Mouse (Mus musculus) megakaryocyte-erythroid progenitor cell, adult 5 weeks (primary cell): ENCODE data around the gene Vmn1r87. TPM values are rescaled to one million over a fixed set of nuclear protein-coding genes. Genes with fewer than 3 reads are reported as not detected.

Experiments used
- polyA plus RNA-seq: library from polyadenylated mRNA; stranded (reverse); fragments of >175 nt; gene quantifications from 2 replicates; pipeline ENCODE4 v1.2.3, GENCODE M21; 2012

The Vmn1r87 gene
- polyA plus RNA-seq: 0.02 TPM in 1 of 2 replicates, not detected in the other

DNA sequence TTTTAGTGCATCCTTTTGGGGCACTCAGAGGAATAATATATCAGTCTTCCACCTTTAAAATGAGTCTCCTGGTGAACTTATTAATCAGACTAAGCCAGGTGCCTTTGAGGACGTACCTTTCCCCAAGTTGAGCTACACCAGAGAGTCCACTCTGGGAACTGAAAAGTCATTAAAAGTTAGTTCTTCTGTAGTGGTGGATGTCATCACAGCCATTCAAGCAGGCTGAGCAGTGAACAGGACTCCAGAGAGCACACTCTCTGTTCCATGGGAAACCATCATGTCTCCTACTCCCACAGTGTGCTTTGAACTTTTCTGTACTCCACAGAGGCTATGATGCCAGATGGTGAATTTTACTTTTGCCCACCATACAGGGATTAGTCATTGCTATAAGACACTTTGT, at the start of gene Vmn1r87:
Gene Vmn1r87, minus strand, starts transcription at position 101 of the 400 bp plus-strand sequence.

DNA sequence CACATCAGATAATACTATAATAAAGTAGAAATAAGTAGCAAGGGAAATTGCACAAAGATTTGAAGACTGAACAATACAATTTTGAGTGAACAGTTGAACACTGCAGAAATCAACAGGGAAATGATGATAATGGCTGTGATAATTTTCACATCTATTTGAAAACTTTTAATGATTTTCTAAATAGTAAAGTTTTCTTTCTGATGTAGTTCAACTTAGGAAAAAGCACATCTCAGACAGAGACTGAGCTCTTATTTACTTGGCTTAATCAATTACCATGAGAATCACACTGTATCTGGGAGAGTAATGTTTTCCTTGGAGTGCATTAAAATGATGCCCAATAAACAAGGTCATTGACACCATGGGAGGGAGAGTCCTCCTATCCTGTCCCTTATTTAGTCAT, 19.3 kb upstream of the Vmn1r87 start, which contains the start of gene Vmn1r88:
Gene Vmn1r88, plus strand, starts transcription at position 301 of the 400 bp plus-strand sequence.

DNA sequence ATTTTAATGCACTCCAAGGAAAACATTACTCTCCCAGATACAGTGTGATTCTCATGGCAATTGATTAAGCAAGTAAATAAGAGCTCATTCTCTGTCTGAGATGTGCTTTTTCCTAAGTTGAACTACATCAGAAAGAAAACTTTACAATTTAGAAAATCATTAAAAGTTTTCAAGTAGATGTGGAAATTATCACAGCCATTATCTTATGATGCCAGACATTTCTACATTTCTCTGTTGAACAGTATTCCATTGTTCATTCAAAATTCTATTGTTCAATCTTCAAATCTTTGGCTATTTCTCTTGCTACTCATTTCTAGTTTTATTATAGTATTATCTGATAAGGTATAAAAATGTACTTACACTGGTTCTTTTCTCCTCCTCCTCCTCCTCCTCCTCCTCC, 20.1 kb downstream of the Vmn1r87 start, which contains the start of gene Vmn1r86:
Gene Vmn1r86, minus strand, starts transcription at position 101 of the 400 bp plus-strand sequence.

DNA sequence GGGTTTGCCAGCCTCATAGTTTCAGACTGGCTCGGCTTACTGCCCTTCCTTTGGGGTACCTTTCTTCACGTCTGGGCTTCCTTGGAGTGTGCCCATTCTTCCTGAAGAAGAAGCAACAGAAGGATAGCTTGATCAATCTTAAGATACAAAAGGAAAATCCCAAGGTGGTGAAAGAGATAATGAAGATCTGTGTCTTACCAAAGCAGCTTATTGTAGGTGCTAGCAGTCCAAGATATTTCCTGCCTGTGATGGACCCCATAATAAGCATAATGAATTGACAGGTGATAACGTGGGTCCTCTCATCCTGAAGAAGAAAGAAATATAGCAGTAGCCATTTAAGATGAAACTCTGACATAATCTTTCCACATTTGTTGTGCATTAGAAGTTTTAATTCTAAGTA, 44.9 kb downstream of the Vmn1r87 start, which contains the start of gene Vmn1r85:
Gene Vmn1r85, minus strand, starts transcription at position 101 of the 400 bp plus-strand sequence.

Other genes with a start within 250 kb of the Vmn1r87 start
- gene Zscan22, start 242.3 kb downstream of the Vmn1r87 start, polyA plus RNA-seq: 2.4 and 3.0 TPM in 2 replicates
- gene Rps5, start 217.9 kb downstream of the Vmn1r87 start, polyA plus RNA-seq: 3,057 and 3,219 TPM in 2 replicates
- gene Rnf225, start 212.7 kb downstream of the Vmn1r87 start, polyA plus RNA-seq: 2.0 and 2.5 TPM in 2 replicates
- 3.0 and 3.8 TPM in 2 replicates for gene Zfp324, start 174.3 kb downstream of the Vmn1r87 start, polyA plus RNA-seq
- 4.6 and 4.9 TPM in 2 replicates for gene Zfp446, start 162.3 kb downstream of the Vmn1r87 start, polyA plus RNA-seq
- gene Slc27a5, start 142.0 kb downstream of the Vmn1r87 start, polyA plus RNA-seq: not detected in 2 replicates
- gene Trim28, start 141.0 kb downstream of the Vmn1r87 start, polyA plus RNA-seq: 371 and 417 TPM in 2 replicates
- 75.2 and 96.9 TPM in 2 replicates for gene Zbtb45, start 130.1 kb downstream of the Vmn1r87 start, polyA plus RNA-seq
- gene Chmp2a, start 105.3 kb downstream of the Vmn1r87 start, polyA plus RNA-seq: 222 and 231 TPM in 2 replicates
- 259 and 281 TPM in 2 replicates for gene Ube2m, start 101.9 kb downstream of the Vmn1r87 start, polyA plus RNA-seq
- 1.3 and 1.6 TPM in 2 replicates for gene Mzf1, start 85.4 kb downstream of the Vmn1r87 start, polyA plus RNA-seq
- 0.01 TPM in 1 of 2 replicates, not detected in the other for gene Vmn1r85, start 45.0 kb downstream of the Vmn1r87 start, polyA plus RNA-seq
- gene Vmn1r86, start 20.2 kb downstream of the Vmn1r87 start, polyA plus RNA-seq: not detected in 2 replicates
- gene Vmn1r88, start 19.4 kb upstream of the Vmn1r87 start, polyA plus RNA-seq: 0.01 TPM in 2 replicates
- not detected in 2 replicates for gene Vmn1r89, start 72.9 kb upstream of the Vmn1r87 start, polyA plus RNA-seq
- gene Lig1, start 137.1 kb upstream of the Vmn1r87 start, polyA plus RNA-seq: 63.9 and 82.8 TPM in 2 replicates
- 1.2 and 1.8 TPM in 2 replicates for gene Zswim9, start 138.6 kb upstream of the Vmn1r87 start, polyA plus RNA-seq
- gene Pla2g4c, start 184.5 kb upstream of the Vmn1r87 start, polyA plus RNA-seq: 0.06 and 0.13 TPM in 2 replicates